Mouse (Mus musculus) heart, postnatal 0 days (tissue): ENCODE results near the gene Aldh3b1.

Source experiments
- CTCF ChIP-seq: IDR thresholded peaks from 2 replicates; pipeline ENCODE4 v1.5.1; 2016; ENCODE audit warnings: antibody characterized with exemption, control low read depth, low read depth
- EP300 ChIP-seq: IDR thresholded peaks from 2 replicates; pipeline ENCODE4 v1.6.1; 2016; ENCODE audit warnings: antibody characterized with exemption, low read depth

GRCm38 (mm10) chr19:3868290-3868689, 61.3 kb downstream of the Aldh3b1 start:
- TF ChIP-seq CTCF = no peak
- TF ChIP-seq EP300 = no peak
